Mouse (Mus musculus): ENCODE data around the gene Ston1.

Ston1 gene

GRCm38 (mm10) chr17:88597222-88598055 is at the start of gene Ston1:
Gene Ston1, plus strand, starts transcription at chr17:88597684.
- peak; percentile 90 for DNase-seq

- DNase-seq, result no peak
These were observed 47.9 kb upstream of the Ston1 start for GRCm38 (mm10) chr17:88549411-88550191.

- DNase-seq, result no peak
These were observed 47.1 kb upstream of the Ston1 start for GRCm38 (mm10) chr17:88550351-88550750.

- DNase-seq, result no peak
These were observed 46.2 kb upstream of the Ston1 start for GRCm38 (mm10) chr17:88550981-88551940.

DNA sequence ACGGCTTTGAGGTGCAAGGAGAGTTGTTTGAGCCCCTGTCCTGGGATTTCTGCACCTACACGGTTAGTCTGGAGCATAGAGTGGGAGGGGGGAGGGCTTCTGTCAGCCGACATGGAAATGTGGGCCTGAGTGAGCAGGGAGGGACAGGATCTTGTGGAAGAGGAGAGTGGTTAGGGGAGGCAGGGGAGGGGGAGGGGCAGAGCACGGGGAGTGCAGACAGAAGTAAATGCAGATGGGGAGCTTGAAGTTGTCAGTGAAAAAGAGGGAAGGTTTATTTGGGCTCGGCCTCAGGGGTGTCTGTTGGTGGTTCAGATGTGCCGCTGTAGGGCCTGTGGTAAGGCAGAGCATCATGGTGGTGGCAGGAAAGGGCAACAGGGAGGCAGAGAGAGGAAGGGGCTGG is 44.9 kb upstream of the Ston1 start:
- peak; percentile 30 for DNase-seq

- no peak for DNase-seq
These were observed 44.5 kb upstream of the Ston1 start for GRCm38 (mm10) chr17:88553001-88553449.

DNA sequence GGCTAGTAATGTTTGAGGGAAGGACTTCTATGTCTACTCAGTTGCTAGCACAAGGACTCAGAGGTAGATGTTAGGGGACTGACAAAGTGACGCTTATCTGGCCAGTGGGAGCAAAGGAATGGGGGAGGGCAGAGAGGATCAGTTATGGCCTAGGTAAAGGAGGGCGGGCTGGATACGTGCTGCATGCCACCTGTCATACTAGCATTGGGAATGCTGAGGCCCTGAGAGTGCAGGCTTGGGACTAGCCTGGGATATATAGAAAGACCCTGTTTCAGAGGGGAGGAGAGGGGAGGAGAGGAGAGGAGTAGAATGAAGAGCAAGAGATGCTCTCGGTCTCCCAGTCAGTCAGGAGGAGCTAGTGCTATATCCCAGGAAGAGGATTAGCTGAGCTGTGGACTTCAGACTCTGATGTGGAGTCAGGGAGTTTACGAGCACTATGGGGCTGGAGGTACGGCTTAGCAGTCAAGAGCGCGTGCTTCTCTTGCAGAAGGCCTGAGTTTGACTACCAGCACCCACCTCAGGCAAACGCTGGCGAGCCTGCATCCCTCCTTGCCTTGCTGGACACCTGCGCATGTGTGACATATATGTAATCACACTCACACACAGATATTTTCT is 43.9 kb upstream of the Ston1 start:
- no peak for DNase-seq

GRCm38 (mm10) chr17:88556176-88556575 is 41.3 kb upstream of the Ston1 start:
- no peak for DNase-seq

DNA sequence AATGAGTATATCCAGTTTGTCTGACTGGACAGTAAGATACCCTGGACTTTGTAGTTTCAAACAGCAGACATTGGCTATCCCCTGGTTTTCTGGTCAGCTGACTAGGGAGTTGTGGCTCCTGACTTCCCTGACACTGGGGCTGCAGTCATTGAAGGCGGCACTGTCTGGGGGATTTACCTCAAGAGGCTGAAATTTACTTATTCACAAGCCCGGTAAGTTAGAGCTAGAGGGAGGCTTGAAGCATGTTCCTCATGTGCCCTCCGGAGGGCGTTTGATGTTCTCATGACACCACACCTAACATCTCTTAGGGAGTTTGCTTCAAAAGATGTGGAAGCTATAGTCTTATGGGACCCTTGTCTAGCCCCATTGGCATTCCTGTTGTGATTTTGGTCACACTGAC is 40.8 kb upstream of the Ston1 start:
- DNase-seq, result no peak

DNA sequence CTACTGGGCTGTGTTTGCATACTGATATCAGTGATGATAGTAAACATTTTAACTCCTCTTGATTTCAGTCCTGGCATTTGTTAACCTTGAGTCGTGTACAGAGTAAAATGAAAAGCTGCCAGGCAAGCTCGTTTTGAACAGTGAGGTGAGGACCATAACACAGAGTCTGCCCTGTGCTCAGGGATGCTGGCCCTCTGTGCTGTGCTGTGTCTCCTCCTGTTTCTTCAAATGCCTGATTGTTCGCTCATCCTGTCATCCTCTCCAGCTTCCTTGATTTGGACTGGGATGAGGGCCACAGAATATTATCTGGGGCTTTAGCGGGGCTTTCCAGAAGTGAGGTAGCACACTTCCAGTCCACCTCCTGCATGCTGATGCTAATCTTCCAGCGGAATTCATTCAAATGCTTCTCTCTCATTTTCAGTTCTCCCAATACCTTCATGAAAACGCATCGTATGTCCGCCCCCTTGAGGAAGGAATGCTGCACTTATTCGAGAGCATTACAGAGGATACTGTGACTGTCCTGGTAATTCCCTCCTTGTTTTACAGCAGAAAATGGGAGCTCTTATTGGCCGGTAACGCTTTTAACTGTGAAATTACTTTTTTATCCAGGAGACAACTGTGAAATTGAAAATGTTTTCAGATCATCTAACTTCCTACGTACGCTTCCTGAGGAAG is 39.2 kb upstream of the Ston1 start:
- peak; percentile 87 for DNase-seq

GRCm38 (mm10) chr17:88563611-88564010 is 33.9 kb upstream of the Ston1 start:
- DNase-seq, result no peak

DNA sequence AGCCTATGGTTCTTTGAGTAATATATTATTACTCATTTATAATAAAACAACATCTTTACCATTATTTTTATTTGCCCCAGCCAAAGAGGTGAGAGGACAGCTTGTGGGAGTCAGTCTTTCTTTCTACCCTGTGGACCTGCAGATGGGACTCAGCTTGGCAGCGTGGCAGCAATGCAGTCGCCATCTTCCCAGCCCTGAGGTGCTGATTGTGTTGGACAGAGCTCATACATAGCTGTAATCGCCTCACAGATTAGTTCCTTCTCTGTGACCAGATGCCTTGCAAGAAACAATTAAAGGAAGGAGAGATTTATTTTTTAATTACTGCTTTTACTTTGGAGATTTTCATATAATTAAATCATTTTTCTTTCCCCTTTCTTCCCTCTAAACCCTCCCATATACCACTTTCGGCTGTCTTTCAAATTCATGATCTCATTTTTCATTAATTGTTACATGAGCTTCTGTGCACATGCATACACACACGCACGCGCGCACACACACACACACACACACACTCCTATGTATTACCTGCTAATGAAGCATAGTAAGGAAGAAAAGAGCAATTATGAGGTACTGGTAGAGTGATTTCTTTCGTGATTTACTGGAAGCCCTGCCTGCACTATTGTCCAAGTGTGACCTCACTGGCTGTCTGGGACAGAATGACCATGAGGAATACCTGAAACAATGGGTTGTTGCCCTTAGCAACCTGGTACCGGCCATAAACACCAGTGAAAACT is 27.5 kb upstream of the Ston1 start:
- DNase-seq, result no peak

DNA sequence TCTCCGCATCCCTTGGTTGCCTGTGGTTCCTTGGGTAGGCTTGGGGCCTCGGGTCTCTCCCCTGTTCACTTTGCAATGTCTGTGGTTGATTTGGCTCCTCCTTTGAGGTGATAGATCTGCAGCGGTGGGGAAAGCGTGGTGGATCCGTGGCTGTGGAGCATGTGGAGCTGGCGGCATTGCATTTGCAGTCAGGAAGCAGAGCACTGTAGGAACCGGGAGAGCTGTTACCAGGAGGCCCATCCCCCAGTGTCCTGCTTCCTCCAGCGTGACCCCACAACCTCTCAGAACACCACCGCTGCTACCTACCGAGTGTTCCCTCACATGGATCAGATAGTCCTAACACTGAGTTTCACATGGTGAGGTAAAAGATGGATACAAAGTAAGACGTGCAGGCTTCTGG is 26.7 kb upstream of the Ston1 start:
- no peak for DNase-seq

GRCm38 (mm10) chr17:88574811-88575210 is 22.7 kb upstream of the Ston1 start:
- DNase-seq, result no peak

- DNase-seq, result no peak
These were observed 18.8 kb upstream of the Ston1 start for GRCm38 (mm10) chr17:88578522-88579242.

GRCm38 (mm10) chr17:88580556-88580955 is 16.9 kb upstream of the Ston1 start:
- no peak for DNase-seq

DNA sequence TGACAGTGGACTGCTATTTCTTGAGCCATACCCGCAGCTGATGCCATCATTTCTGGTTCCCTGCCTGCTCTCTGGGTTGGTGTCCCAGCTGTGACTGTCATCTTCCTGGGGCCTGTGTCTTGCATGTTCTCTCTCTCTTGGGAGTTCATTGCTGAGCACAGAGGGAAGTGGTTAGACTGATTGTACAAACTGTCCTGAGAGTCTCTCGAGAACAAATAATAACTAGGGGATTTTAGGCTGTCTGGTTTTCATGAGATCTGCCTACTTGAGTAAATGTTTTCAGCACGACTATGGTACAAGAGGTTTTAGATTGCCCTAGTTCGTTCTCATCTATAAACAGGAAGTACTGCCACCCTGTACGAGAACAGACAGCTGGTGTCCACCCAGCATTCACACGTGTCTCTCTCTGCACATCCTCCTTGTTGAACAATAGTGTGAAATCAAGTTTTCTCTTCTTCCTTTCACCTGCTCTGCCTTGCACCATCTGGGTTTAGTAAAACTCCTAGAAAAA is 15.9 kb upstream of the Ston1 start:
- DNase-seq, result no peak

GRCm38 (mm10) chr17:88582999-88583398 is 14.5 kb upstream of the Ston1 start:
- no peak for DNase-seq

GRCm38 (mm10) chr17:88583411-88583810 is 14.1 kb upstream of the Ston1 start:
- no peak for DNase-seq

DNA sequence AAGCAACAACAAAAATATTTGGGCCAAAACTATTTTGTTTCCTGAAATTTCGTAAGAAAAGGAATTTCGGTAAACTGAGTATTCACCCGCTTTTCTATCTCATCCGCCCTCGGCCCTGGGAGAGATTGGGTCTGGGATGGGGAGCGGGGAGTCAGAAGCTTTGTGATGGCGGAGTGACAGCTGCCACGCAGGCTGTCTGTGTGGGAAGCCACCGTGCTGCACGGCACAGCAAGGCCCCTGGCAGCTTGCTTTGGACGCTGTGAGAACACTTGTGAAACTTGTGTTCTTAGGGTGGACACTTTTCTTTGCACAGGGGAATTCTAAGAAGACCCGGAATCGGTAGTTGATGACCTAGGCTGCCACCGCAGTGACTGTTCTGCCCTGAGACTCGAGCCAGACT is 10.1 kb upstream of the Ston1 start:
- DNase-seq, result no peak

All from embryo, embryonic 11 days (tissue).